ENCODE assay signal across 25 mouse cellular contexts in genomic region chr1:175883398-175883797, GRCm38 (mm10). TPM values are rescaled to one million over a fixed set of nuclear protein-coding genes. Genes with fewer than 3 reads are reported as not detected.
DNase-seq lines count a peak whose midpoint lies in the region; ATAC-seq and TF ChIP-seq lines count a peak whose summit lies in the region.
"Had no signal": no experiment of that assay in that cellular context is flagged by ENCODE, and none has a peak within 500 bp of the region (broad histone marks: within the 10 kb centered on the region; RNA-seq: fewer than 3 reads in every experiment).

No protein-coding gene starts in this region.

- TF ChIP-seq CTCF in Patski (IDR thresholded peaks at IDR 0.05) = no peak

- in situ Hi-C loops in Patski (cut with MboI; ENCODE audit: low pct_unique_long_range_greater_than_20kb) = loop anchor here (5.0 kb wide), 1 partner anchor 191 kb away; the partner anchor contains the start of genes Chml and Opn3

- no peaks in the 10 kb centered on the region for H3K27me3 ChIP-seq in Patski
- H3K27me3 ChIP-seq: forebrain, embryonic 12.5 days; liver, embryonic 13.5 days had no signal

- peak; percentile 7 to 9 for DNase-seq in cerebellum, postnatal 10 days
- peak; percentile 39 for DNase-seq in kidney, postnatal 10 days
- DNase-seq in kidney, adult 11 months = no peak
- DNase-seq in 3T3-L1 (ENCODE audit: low read depth, low spot score) = peak; percentile 50
- peak; percentile 15 for DNase-seq in Patski (ENCODE audit: low read depth, low spot score)
- no peak for DNase-seq in heart, postnatal 25 days (ENCODE audit: low spot score)
- DNase-seq: cerebellum, adult 2 months; gastrocnemius, postnatal 14 days; layer of hippocampus, adult 9-11 months; left cerebral cortex, postnatal 4 days; liver, embryonic 13.5 days; right cerebral cortex, postnatal 25 days; thymus, postnatal 14 days had no signal

- no peak for ATAC-seq in cerebellum, adult (ENCODE audit: insufficient number of reproducible peaks, low FRiP score, low TSS enrichment)
- no peak for ATAC-seq in Patski
- ATAC-seq: activated CD4-positive, CD25-positive, alpha-beta regulatory T cell, adult 4 months; inflammation-experienced regulatory T-cells, adult 6 months had no signal

- POLR2A ChIA-PET in Patski (lab: Charles Lee) = interaction anchor here (0.6 kb wide), 1 partner anchor 13 kb away, joined by 4 read pairs; no protein-coding TSS in a partner anchor

- CTCF ChIA-PET in Patski (lab: Charles Lee) = interaction anchor here (1.3 to 1.4 kb wide), 2 partner anchors 9 to 41 kb away, joined by 4 read pairs; no protein-coding TSS in a partner anchor

- intact Hi-C loops in heart, postnatal 25 days (cut with DNase I) = loop anchor here (5.0 kb wide), 2 partner anchors 191 to 256 kb away; partner anchors contain the start of genes Chml, Fh1 and Opn3

RNA-seq across cellular contexts. Expression of gene Exo1, which starts 3.0 kb away (rescaled TPM):
- polyA plus RNA-seq in Patski (2021) = 18.3 TPM
- total RNA-seq in heart, postnatal 25 days (2021) = under 1 TPM; 0.18 to 0.22 TPM

RNA-seq across cellular contexts. Expression of gene Gm38100, which starts 36.7 kb away (rescaled TPM):
- not detected for polyA plus RNA-seq in Patski (2021)
- total RNA-seq in heart, postnatal 25 days (2021) = not detected
- total RNA-seq: adrenal gland, postnatal 4 days; gastrocnemius, postnatal 14 days; left cerebral cortex, adult 2 months; left cerebral cortex, postnatal 4 days had no signal
- polyA plus RNA-seq: activated CD4-positive, CD25-positive, alpha-beta regulatory T cell, adult 4 months; C2C12; cerebellum, adult 2 months; hindbrain, embryonic 11.5 days; inflammation-experienced regulatory T-cells, adult 6 months; liver, embryonic 13.5 days; lung, embryonic 16.5 days; midbrain, embryonic 11.5 days; spleen, adult 2 months; stomach, embryonic 16.5 days had no signal

Comparison
In these comparisons a context has a peak if more than half of its experiments do, and no peak if none do; other contexts are left out.
1. DNase-seq: peak in cerebellum, postnatal 10 days (2 of 2), kidney, postnatal 10 days (single experiment), 3T3-L1 (single experiment) and Patski (single experiment); none in kidney, adult 11 months (single experiment) and heart, postnatal 25 days (single experiment).